Mouse (Mus musculus) heart, embryonic 11.5 days (tissue): ENCODE results near the gene Adcy9. TPM values are rescaled to one million over a fixed set of nuclear protein-coding genes. Genes with fewer than 3 reads are reported as not detected.

Experiments used
- ATAC-seq: fragments of 200-750 bp; cut with Nextera tagmentation; replicated peaks from 2 replicates; pipeline ENCODE4 v1.8.0; 2017; ENCODE audit warnings: moderate library complexity; ENCODE audit not compliant: insufficient number of reproducible peaks, low FRiP score, low TSS enrichment
- H3K27ac ChIP-seq: fragments of 300-500 bp; sonication (generic); 2 replicates; pipeline ENCODE4 v1.5.1; 2014; ENCODE audit warnings: mild to moderate bottlenecking, low read depth, low read length
- H3K27me3 ChIP-seq: fragments of 300-500 bp; sonication (generic); 2 replicates; pipeline ENCODE4 v1.6.1; 2014; ENCODE audit warnings: mild to moderate bottlenecking, low read length, mixed read lengths; ENCODE audit not compliant: control insufficient read depth, insufficient read depth
- H3K36me3 ChIP-seq: fragments of 300-500 bp; sonication (generic); 2 replicates; pipeline ENCODE4 v1.6.1; 2014; ENCODE audit warnings: mild to moderate bottlenecking, low read length, moderate library complexity, mixed read lengths; ENCODE audit not compliant: control insufficient read depth, insufficient read depth
- H3K4me1 ChIP-seq: fragments of 300-500 bp; sonication (generic); 2 replicates; pipeline ENCODE4 v1.6.1; 2014; ENCODE audit warnings: low read length; ENCODE audit not compliant: control insufficient read depth, insufficient read depth
- H3K4me2 ChIP-seq: fragments of 300-500 bp; sonication (generic); 2 replicates; pipeline ENCODE4 v1.6.1; 2014; ENCODE audit warnings: mild to moderate bottlenecking, moderate library complexity
- H3K4me3 ChIP-seq: fragments of 300-500 bp; sonication (generic); 2 replicates; pipeline ENCODE4 v1.5.1; 2014; ENCODE audit warnings: low read depth, low read length
- H3K9ac ChIP-seq: fragments of 300-500 bp; sonication (generic); 2 replicates; pipeline ENCODE4 v1.6.1; 2014; ENCODE audit warnings: mild to moderate bottlenecking, low read depth, low read length, moderate library complexity
- H3K9me3 ChIP-seq: fragments of 300-500 bp; sonication (generic); replicated peaks from 2 replicates; pipeline ENCODE4 v1.6.1; 2016; ENCODE audit warnings: low read length; ENCODE audit not compliant: control insufficient read depth
- WGBS: fragments of 180-500 bp; shearing (Covaris S2); extraction: QIAGEN DNeasy Blood & Tissue Kit; methylation state at CpG from one replicate; pipeline ENCODE4 v1.1.7; 2014; ENCODE audit not compliant: insufficient replicate concordance; 5-methylcytosine and 5-hydroxymethylcytosine counted together
- polyA plus RNA-seq: library from polyadenylated mRNA; unstranded; fragments of >200 nt; fragmentation: Nextera tagmentation; extraction: Ambion mirVana; gene quantifications from 2 replicates; pipeline ENCODE4 v1.2.1, GENCODE M21; 2014

Gene Adcy9
- polyA plus RNA-seq, 1 experiment from 2014 or later = 0.99 TPM

- H3K4me3 ChIP-seq = no peak overlapping the region
- H3K4me2 ChIP-seq = no peak overlapping the region
- H3K9ac ChIP-seq = no peak overlapping the region
- no peak overlapping the region for H3K27ac ChIP-seq
- H3K27me3 ChIP-seq = no peaks in the 10 kb centered on the region
- no peaks in the 10 kb centered on the region for H3K36me3 ChIP-seq
- no peaks in the 10 kb centered on the region for H3K9me3 ChIP-seq
- H3K4me1 ChIP-seq = no peaks in the 10 kb centered on the region; the same call in 1 of the 2 replicates
- ATAC-seq = no peak
- WGBS = 43% methylated on average over 1 of the region's 1 CpGs
Measured at GRCm38 (mm10) chr16:4401109-4401508, 19.2 kb downstream of the Adcy9 start.

GRCm38 (mm10) chr16:4399471-4400223, 20.7 kb downstream of the Adcy9 start:
- no peak overlapping the region for H3K27ac ChIP-seq
- H3K9ac ChIP-seq = no peak overlapping the region
- no peaks in the 10 kb centered on the region for H3K9me3 ChIP-seq
- H3K4me1 ChIP-seq = peaks cover 3% of the 10 kb centered on the region; the same call in 1 of the 2 replicates
- ATAC-seq = no peak
- no peaks in the 10 kb centered on the region for H3K27me3 ChIP-seq
- no peaks in the 10 kb centered on the region for H3K36me3 ChIP-seq
- no peak overlapping the region for H3K4me2 ChIP-seq
- H3K4me3 ChIP-seq = no peak overlapping the region
- 67% methylated on average over 5 of the region's 5 CpGs for WGBS

GRCm38 (mm10) chr16:4398782-4399181, 21.5 kb downstream of the Adcy9 start:
- WGBS = 41% methylated on average over 2 of the region's 2 CpGs
- peaks cover 3% of the 10 kb centered on the region; the same call in 1 of the 2 replicates for H3K4me1 ChIP-seq
- no peak for ATAC-seq
- H3K27ac ChIP-seq = no peak overlapping the region
- H3K4me3 ChIP-seq = no peak overlapping the region
- no peaks in the 10 kb centered on the region for H3K36me3 ChIP-seq
- H3K4me2 ChIP-seq = no peak overlapping the region
- H3K9me3 ChIP-seq = no peaks in the 10 kb centered on the region
- H3K27me3 ChIP-seq = no peaks in the 10 kb centered on the region
- H3K9ac ChIP-seq = no peak overlapping the region

GRCm38 (mm10) chr16:4397636-4398035, 22.7 kb downstream of the Adcy9 start:
- no peaks in the 10 kb centered on the region for H3K27me3 ChIP-seq
- no peak overlapping the region for H3K4me3 ChIP-seq
- no peak overlapping the region for H3K4me2 ChIP-seq
- no peaks in the 10 kb centered on the region for H3K36me3 ChIP-seq
- no peak for ATAC-seq
- 69% methylated on average over 7 of the region's 7 CpGs for WGBS
- H3K27ac ChIP-seq = no peak overlapping the region
- no peak overlapping the region for H3K9ac ChIP-seq
- no peaks in the 10 kb centered on the region for H3K9me3 ChIP-seq
- peaks cover 3% of the 10 kb centered on the region; the same call in 1 of the 2 replicates for H3K4me1 ChIP-seq

- H3K9me3 ChIP-seq = no peaks in the 10 kb centered on the region
- ATAC-seq = no peak
- H3K9ac ChIP-seq = no peak overlapping the region
- H3K27ac ChIP-seq = no peak overlapping the region
- no peak overlapping the region for H3K4me2 ChIP-seq
- 61% methylated on average over 10 of the region's 10 CpGs for WGBS
- H3K36me3 ChIP-seq = no peaks in the 10 kb centered on the region
- no peaks in the 10 kb centered on the region for H3K27me3 ChIP-seq
- no peak overlapping the region for H3K4me3 ChIP-seq
- peaks cover 3% of the 10 kb centered on the region; the same call in 1 of the 2 replicates for H3K4me1 ChIP-seq
Measured at GRCm38 (mm10) chr16:4395687-4396341, 24.5 kb downstream of the Adcy9 start.

- no peak for ATAC-seq
- H3K27me3 ChIP-seq = no peaks in the 10 kb centered on the region
- no peak overlapping the region for H3K9ac ChIP-seq
- no peak overlapping the region for H3K4me2 ChIP-seq
- H3K4me3 ChIP-seq = no peak overlapping the region
- H3K36me3 ChIP-seq = no peaks in the 10 kb centered on the region
- 83% methylated on average over 4 of the region's 4 CpGs for WGBS
- H3K9me3 ChIP-seq = no peaks in the 10 kb centered on the region
- H3K27ac ChIP-seq = no peak overlapping the region
- H3K4me1 ChIP-seq = peaks cover 3% of the 10 kb centered on the region; the same call in 1 of the 2 replicates
Measured at GRCm38 (mm10) chr16:4394991-4395590, 25.2 kb downstream of the Adcy9 start.

- H3K4me1 ChIP-seq = no peaks in the 10 kb centered on the region
- H3K36me3 ChIP-seq = no peaks in the 10 kb centered on the region
- H3K27me3 ChIP-seq = no peaks in the 10 kb centered on the region
- no peaks in the 10 kb centered on the region for H3K9me3 ChIP-seq
- H3K4me2 ChIP-seq = no peak overlapping the region
- 67% methylated on average over 4 of the region's 4 CpGs for WGBS
- H3K9ac ChIP-seq = no peak overlapping the region
- ATAC-seq = no peak
- H3K4me3 ChIP-seq = no peak overlapping the region
- no peak overlapping the region for H3K27ac ChIP-seq
Measured at GRCm38 (mm10) chr16:4383473-4384038, 36.7 kb downstream of the Adcy9 start.

- H3K9ac ChIP-seq = no peak overlapping the region
- no peaks in the 10 kb centered on the region for H3K36me3 ChIP-seq
- no peaks in the 10 kb centered on the region for H3K9me3 ChIP-seq
- WGBS = 87% methylated on average over 3 of the region's 3 CpGs
- H3K27me3 ChIP-seq = no peaks in the 10 kb centered on the region
- H3K4me1 ChIP-seq = no peaks in the 10 kb centered on the region
- no peak overlapping the region for H3K4me3 ChIP-seq
- ATAC-seq = no peak
- H3K27ac ChIP-seq = no peak overlapping the region
- no peak overlapping the region for H3K4me2 ChIP-seq
Measured at GRCm38 (mm10) chr16:4382406-4382805, 37.9 kb downstream of the Adcy9 start.
